Mouse (Mus musculus) heart, adult 11 months (tissue): ENCODE data around the gene Cct7.

ENCODE experiments used
- DNase-seq: peaks from one replicate; pipeline ENCODE4 v3.0.0; 2022

The Cct7 gene

GRCm38 (mm10) chr6:85504908-85505307 is 53.6 kb downstream of the Cct7 start:
- no peak for DNase-seq

GRCm38 (mm10) chr6:85508602-85509001 is 57.3 kb downstream of the Cct7 start:
- no peak for DNase-seq

- DNase-seq = no peak
Observed at GRCm38 (mm10) chr6:85510476-85510875, 59.2 kb downstream of the Cct7 start.

- DNase-seq = no peak
Observed at GRCm38 (mm10) chr6:85511286-85512055, 60.2 kb downstream of the Cct7 start.

- DNase-seq = no peak
Observed at GRCm38 (mm10) chr6:85512056-85512440, 60.7 kb downstream of the Cct7 start.

GRCm38 (mm10) chr6:85512577-85513530 is 61.5 kb downstream of the Cct7 start:
- no peak for DNase-seq

GRCm38 (mm10) chr6:85513531-85513910 is 62.2 kb downstream of the Cct7 start, which contains the start of gene Egr4:
TSS of gene Egr4 (minus strand) at chr6:85513589.
- no peak for DNase-seq

GRCm38 (mm10) chr6:85515941-85516340 is 64.6 kb downstream of the Cct7 start:
- no peak for DNase-seq
